Mouse (Mus musculus) brain, embryonic 14.5 days (tissue): Measurements from ENCODE around the gene Krt81. TPM values are rescaled to one million over a fixed set of nuclear protein-coding genes. Genes with fewer than 3 reads are reported as not detected.

Source experiments
- DNase-seq: peaks from one replicate; pipeline ENCODE4 v3.0.0-alpha.2; 2011; ENCODE audit warnings: low read depth
- CTCF ChIP-seq: fragments of 200-500 bp; IDR thresholded peaks from 2 replicates; pipeline ENCODE4 v1.5.1; 2012; ENCODE audit warnings: inconsistent platforms, mild to moderate bottlenecking, moderate library complexity, borderline replicate concordance; ENCODE audit not compliant: insufficient read depth, insufficient read length; ENCODE audit errors: extremely low read depth
- POLR2A ChIP-seq: fragments of 200-500 bp; IDR thresholded peaks from 2 replicates; pipeline ENCODE4 v1.6.1; 2012; ENCODE audit warnings: mild to moderate bottlenecking, inconsistent platforms, borderline replicate concordance; ENCODE audit not compliant: poor library complexity, insufficient read depth, insufficient read length, severe bottlenecking; ENCODE audit errors: extremely low read depth
- polyA plus RNA-seq: library from polyadenylated mRNA; depleted of rRNA; stranded (reverse); fragments of >200 nt; gene quantifications from 2 replicates; pipeline ENCODE4 v1.2.3, GENCODE M21; 2012

The Krt81 gene
- polyA plus RNA-seq, 1 experiment: not detected

DNA sequence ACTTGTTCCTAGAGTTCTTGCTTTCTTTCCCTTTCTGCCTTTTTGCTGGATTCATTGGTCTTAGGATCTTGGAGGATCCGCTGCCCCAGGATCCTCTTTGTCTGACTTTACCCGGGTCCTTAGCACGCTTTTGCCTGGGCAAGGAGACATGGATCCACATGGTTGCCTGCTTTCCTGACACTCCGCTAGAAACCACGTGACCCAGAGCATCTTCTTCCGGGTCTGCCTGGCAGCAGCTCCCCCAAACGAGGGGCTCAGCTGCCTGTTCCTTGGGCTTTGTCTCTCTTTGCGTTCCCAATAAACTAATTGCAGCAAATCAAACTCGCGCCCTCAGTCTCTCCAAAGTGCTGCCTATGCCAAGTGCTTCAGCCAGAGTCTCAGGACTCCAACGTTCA is 16.1 kb upstream of the Krt81 start:
- TF ChIP-seq CTCF: no peak
- TF ChIP-seq POLR2A: no peak
- DNase-seq: peak; percentile 71

GRCm38 (mm10) chr15:101479007-101479665 is 15.6 kb upstream of the Krt81 start:
- DNase-seq: peak; percentile 63
- TF ChIP-seq CTCF (peak; percentile 58), POLR2A (no peak)

GRCm38 (mm10) chr15:101472952-101473528 is 9.5 kb upstream of the Krt81 start, which contains the start of gene Krt86:
Krt86 (plus strand) TSS chr15:101473478.
- no peak for TF ChIP-seq POLR2A
- TF ChIP-seq CTCF: no peak
- DNase-seq: no peak

DNA sequence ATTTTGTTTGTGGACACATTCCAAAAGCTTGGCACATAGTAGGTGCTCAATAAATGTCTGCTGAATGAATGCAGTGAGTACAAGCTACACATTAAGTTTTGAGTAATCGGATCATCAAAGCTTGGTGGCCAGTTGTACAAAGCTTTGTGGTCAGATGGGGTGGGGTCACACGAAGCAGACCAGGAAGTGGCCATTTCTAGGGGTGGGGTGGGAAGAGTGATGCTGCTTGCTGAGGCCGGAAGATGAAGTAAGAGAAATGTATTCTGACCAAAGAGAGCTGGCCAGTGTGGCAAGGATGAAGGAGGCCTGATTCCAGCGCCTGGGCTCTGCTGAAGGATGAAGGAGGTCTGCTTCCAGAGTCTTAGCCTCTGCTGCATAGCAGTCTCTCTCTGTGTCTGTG is 5.5 kb upstream of the Krt81 start:
- TF ChIP-seq CTCF (no peak), POLR2A (no peak)
- DNase-seq: no peak

GRCm38 (mm10) chr15:101459283-101459682 is 4.3 kb downstream of the Krt81 start:
- no peak for DNase-seq
- TF ChIP-seq CTCF: 0 out of 2 replicates have a peak, but pooled peaks have one; percentile 20
- no peak for TF ChIP-seq POLR2A

DNA sequence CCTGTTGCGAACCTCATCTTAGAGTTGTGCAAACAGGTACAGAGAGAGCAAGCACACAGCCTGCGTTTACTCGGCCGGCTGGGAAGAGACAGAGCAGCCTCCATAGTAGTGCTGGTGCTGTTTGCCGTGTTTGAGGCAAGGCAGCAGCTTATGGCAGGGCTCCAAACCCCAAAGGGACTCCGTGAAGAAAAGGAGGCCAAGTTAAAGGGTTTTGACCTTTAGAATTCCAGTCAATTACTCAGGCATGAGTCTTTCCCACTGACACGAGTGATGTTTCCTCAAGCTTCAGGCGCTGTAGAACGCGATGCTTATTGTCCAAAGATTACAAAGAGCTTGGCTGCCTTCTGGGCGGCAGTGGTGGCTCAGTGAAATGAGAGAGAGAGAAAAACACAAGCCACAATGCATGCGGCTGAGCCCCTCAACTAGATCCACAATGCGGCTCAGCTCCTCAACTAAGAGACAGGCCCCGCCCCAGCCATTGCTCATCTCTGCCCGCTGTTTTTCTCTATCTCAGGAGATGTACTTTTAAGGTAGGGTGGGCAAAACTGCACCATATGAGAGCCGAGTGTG is 5.1 kb downstream of the Krt81 start:
- TF ChIP-seq POLR2A (no peak), CTCF (no peak)
- DNase-seq: peak; percentile 55

DNA sequence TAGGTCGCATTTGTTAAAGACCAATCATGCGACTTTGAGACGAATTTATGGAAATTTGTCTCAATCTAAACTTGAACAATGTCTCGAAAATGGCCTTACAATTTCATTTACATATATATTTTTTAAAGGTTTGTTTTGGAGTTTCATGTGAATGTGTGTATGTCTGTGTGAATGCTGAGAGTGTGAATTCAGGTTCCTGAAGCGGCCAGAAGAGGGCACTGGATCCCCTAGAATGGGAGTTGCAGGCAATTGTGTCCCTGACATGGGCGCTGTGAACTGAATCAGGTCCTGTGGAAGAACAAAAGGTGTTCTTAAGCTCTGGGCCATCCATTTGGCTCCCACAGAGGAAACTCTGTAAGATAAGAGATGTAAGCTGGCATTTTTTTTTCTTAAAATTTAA is 7.7 kb downstream of the Krt81 start:
- no peak for TF ChIP-seq POLR2A
- TF ChIP-seq CTCF: no peak

DNA sequence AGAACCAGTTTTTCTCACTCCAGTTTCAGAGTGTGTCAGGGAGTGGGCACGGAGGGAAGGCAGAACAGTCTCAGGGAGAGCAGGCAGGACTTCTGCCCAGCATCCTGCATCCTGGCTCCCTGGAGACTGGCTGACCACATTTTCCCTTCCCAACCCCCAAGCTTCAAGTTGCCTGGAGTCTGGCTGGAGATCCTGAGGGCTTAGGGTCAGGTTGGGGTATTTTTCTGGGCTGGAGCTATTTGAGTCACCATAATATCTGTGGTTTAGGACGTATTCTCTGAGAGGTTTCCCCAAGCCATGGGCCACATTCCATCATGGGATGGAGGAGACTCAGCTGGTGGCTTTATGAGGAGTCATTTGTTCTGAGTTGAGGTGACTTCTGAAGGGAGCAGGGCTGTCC is 8.3 kb downstream of the Krt81 start:
- DNase-seq: no peak
- TF ChIP-seq POLR2A: no peak
- no peak for TF ChIP-seq CTCF

More for the DNA sequence above, 7.7 kb downstream of the Krt81 start:
- no peak for DNase-seq

DNA sequence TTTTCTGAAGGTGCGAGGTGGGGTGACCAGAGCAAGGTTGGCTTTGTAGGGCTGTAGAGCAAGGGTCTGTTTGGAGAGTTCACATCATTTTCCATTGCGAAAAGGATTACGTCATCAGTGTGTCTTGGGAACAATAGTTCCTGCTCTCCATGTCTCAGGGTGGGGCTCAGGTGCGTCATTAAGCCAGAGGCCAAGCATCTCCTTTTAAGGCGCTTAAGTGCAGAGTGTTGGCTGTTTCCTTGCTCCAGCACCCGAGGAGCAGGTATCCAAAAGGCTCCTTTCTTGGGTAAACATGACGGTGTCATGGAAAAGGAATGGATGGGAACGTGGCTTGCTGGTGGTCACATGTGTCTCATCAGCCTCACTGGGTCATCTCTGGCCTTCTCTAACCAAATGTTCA is 8.8 kb downstream of the Krt81 start:
- DNase-seq: no peak

GRCm38 (mm10) chr15:101453093-101453736 is 10.3 kb downstream of the Krt81 start:
- TF ChIP-seq POLR2A (no peak), CTCF (peak; percentile 77)
- DNase-seq: peak; percentile 54

More for the DNA sequence above, 8.8 kb downstream of the Krt81 start:
- no peak for TF ChIP-seq POLR2A
- no peak for TF ChIP-seq CTCF

GRCm38 (mm10) chr15:101447444-101447843 is 16.1 kb downstream of the Krt81 start, which contains the start of gene Krt88:
Krt88 (plus strand) TSS chr15:101447744.
- DNase-seq: no peak
- TF ChIP-seq CTCF: no peak
- TF ChIP-seq POLR2A: no peak
